Mouse (Mus musculus) liver (tissue): Measurements from ENCODE around the gene Lrrn4.

ENCODE experiments used
- DNase-seq: peaks from one replicate; pipeline ENCODE4 v3.0.0-alpha.2; 2020; ENCODE audit warnings: mixed read lengths

Lrrn4 gene

DNA sequence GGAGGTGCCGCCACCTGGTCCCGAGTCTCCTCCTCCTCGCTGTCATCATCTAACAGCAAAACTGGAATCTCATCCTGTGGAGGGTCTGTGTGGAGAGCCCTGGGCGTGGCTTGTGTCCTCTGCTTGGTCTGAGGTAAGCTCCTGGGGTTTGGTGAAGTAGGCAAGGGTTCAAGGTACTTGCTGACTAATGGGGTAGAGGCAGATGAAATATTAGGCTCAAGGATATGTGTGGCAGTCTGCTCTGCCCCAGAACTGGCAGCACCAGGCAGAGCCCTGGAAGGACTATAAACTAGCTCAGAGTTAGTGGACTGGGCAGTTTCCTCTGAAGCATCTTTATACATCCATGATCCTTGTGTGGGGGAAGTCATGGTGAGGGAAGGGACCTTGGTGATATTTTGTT lies 10.4 kb downstream of the Lrrn4 start:
- no peak for DNase-seq

DNA sequence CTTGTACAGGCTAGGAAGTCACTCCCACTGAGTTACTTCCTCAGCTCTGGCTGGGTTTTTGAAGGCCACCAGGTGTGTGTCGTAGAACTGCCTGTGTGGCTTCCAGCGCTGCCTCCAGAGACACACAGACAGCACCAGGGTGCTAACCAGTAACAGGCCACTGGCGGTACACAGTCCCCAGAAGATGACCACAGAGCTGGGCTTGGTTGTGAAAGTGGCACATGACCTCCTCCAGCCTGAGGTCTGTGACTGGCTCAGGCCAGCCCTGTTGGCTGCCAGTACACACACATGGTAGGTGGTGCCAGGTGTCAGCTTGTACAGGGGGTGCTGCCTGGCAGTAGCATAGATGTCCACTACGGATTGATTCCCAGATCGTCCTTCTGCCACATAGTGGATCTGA lies 11.0 kb downstream of the Lrrn4 start:
- DNase-seq = no peak

DNA sequence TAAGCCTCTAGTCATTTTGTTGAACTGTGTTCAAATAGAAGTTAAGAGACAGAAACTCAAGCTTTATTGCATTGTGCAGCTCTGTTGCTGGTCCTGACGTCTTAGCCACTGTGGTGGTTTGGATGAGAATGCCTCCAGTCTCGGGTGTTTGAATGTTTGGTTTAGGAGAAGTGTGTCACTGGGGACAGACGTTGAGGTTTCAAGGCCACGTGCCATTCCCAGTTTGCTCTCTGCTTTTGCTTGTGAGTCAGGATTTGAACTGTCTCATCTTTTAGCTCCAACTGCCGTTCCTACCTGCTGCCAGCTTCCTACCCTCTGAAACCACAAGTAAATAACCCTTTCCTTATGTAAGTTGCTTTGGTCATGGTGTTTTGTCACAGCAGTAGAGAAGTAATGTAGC lies 13.2 kb downstream of the Lrrn4 start:
- no peak for DNase-seq

DNA sequence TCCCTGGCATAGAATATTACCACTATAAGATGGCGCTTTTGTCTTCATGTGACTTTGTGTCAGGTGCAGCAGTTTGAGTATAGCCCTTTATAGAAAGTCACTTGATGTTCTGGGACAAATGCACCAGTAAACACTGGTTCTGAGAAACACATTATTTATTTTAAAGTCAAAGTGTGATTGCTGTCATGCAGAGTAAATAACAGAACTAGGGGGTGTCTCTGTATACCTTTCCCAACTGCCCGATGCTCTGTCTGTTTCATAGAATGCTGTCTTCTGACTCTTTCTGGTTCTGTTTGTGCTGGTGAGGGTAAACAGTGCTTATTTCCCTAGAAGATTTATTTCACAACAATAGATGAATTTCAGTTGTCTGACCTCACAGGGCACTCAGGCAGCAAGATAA lies 17.4 kb downstream of the Lrrn4 start:
- no peak for DNase-seq

DNA sequence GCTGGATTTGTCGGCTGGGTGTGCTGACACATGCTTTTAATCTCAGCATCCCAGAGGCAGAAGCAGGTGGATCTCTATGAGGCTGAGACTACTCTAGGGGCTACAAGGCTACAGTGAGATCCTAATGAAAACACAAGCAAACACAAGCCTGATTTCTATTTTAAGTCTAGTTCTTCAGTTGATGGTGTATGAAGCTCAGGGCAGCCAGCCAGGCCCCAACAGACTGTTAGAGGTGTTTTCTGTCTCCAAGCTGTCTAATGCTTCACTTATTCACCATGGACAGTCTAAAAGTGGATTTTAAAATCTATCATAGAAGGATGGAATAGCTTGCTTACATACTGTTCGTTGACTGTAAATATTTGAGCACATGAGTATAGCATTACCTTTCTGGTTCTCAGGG lies 19.2 kb downstream of the Lrrn4 start:
- no peak for DNase-seq

DNA sequence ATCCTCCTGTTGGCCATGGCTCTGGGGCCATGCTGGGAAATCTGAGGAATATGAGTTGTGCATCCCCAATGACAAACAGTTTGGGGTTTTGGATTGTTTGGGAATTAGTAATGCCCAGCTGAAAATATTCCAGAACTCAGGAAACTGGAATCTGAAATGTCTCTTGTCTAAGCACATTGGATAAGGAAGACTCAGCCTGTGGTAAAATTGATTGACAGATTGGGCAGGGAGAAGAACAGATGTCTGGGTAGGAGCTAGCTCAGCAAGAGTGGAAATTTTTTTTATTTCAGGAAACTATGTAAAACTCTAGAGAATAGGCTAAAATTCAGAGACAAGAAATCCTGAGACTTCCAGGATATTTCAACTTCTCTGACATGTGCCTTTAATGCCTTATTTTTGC lies 20.3 kb downstream of the Lrrn4 start:
- no peak for DNase-seq

DNA sequence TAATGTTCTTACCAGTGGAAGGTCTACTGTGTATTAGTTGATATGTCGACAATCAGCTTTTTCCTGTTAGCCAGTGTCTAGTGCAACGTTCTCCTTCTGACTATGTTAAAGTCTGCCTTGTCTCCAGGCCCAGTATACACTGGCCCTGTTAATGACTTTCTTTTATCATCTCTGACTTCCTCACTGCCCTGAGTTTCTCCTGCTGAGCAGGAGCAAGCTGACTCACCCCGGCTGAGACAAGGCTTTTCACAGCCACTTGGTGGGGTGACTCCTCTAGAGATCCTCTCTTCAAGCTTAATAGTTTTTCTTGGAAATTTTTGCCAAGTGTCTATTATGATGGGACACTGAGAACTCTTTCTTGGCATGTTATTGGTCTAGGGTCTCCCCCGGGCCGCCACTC lies 24.4 kb downstream of the Lrrn4 start:
- DNase-seq = no peak

DNA sequence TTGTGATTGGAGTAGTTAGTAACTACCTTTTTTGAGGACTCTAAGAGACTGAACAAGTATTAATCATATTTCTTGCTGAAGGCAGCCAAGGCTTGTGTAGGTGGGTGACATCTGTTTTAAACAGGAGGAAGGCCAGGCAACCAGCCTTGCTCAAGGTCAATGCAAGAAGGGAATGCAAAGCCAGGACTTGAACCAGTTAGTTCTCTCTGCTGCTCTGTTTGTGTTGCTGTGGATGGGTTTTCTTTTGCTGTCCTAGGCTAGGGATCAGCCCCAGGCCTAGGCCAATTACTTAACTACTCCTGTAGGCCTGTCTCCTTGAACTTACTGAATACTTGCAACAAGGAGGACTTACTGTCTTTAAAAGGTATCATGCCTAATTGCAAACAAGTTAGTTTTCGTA lies 27.6 kb downstream of the Lrrn4 start:
- no peak for DNase-seq

DNA sequence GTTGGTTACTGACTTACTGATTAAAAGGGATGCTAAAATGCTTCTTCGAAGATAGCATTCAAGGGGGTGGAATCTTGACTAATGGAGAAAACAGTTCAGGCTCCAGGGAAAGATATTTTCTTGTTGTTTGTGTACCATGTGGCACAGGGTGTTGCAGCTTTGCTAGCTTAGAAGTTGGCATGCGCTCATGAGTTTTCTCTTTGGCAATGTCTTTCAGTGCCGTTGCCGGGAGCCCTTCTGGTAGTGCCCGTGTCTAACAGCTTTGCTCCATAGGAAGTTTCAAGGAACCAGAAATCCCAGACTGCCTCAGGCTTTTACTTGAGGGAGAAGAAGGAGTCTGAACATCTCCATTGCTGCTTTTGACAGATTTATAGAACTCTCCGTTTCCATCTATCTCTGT lies 31.6 kb downstream of the Lrrn4 start:
- no peak for DNase-seq

DNA sequence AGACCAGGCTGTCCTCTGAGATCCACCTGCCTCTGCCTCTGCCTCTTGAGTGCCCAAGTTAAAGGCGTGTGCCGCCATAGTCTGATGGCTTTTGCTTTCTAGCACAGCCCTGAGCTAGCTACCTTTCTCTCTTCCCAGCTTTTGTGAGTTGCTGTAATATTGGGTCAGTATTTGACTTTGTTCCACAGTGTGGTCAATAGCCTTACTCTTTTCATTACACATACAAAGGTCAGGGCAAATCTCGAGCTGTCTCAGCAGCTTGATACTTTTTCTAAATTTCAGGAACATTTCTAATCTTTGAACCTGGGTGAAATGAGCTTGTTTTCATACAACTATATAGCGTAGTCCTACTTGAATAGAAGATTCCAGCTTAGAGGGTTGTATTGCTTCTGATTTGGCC lies 32.3 kb downstream of the Lrrn4 start:
- DNase-seq = no peak

DNA sequence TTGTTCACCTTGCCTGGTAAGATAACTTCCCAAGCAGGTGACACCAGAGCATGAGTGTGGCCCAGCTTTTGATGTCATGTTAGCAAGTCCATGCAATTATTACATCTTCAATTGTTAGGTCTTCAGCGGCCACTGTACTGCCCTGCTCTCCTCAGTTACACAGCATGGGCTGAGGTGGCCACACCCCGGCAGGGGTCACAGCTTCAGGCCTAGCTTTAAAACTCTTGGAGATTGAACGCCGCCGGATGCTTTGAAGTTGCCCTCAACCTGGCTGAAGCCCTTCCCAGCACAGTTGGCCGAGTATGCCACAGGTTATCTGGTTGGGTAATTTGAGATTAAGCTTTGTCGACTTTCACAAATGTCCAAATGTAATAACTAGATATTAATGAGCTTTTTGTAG lies 33.1 kb downstream of the Lrrn4 start:
- peak; percentile 16 for DNase-seq

DNA sequence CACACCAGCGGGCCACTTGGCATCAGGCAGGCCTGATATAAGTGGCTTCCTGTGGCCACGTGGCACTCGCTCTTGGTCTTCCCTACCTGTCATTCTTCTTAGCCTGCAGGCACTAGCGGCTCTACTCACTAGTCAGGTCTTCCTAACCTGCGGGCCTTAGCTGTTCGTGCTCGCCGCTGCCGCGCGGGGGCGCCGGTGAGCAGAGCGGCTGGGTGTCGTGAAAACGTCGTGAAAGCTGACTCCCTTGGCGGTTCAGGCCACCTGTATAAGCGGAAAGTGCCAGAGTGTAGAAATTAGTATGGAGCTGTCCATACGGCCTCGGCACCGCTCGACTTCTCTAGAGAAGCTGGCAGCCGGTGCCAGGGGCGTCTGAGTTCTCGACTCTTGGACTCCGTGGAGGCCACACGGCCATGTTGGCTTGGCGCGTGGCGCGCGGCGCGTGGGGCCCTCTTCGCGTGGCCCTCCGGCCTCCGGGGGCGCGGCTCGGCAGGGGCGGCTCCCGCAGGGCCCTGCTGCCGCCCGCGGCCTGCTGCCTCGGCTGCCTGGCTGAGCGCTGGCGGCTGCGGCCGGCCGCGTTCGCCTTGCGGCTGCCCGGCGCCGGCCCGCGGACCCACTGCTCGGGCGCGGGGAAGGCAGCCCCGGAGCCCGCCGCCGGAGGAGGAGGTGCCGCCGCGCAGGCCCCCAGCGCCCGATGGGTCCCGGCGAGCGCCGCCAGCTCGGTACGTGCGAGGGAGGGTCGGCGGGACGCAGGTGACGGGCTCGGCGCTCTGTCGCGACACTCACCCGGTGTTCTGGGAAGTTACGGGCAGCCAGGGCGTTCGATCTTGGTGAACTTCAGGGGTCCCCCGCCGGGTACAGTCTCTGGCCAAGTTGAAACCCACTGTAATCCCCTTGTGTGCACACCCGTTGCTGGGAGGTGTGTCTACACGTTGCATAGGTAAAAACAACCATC lies 34.0 kb downstream of the Lrrn4 start, which contains the start of gene Crls1:
Gene Crls1 (plus strand): TSS at position 260 of the 952 bp plus-strand sequence.
- DNase-seq = peak; percentile 93

DNA sequence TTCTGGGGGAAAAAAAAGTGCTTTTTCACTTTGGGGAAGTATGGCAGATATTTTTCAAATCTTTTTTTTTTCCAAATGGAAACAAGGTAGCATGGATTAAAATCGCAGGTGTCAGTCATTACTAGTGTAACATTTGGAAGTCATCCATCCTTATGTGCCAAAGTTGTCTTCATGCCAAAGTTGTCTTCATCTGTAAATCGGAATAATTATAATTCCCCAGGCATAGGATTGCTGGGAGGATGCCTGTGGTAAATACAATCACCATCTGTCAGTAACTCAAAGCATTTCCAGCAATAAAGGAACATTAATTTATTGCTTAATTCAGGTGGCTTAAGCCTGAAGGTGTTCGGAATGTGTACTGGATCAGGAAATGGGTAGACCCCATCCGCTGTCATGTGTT lies 39.6 kb downstream of the Lrrn4 start:
- DNase-seq = no peak
